Mouse (Mus musculus) urinary bladder, adult 18-20 months (tissue): ENCODE measurements at regions not wholly inside any gene's neighbourhood (a gene's known extent, or its start where the extent isn't known, plus 50 kb on each side); places are given as distances from the start of the nearest gene placed in this dataset.
"Not testable (repeated sequence)": the region's sequence is repeated elsewhere in the genome, so short reads cannot be mapped to it uniquely, and the experiment has no call there.

Source experiments
- DNase-seq, 2 experiments: peaks; one replicate each; pipeline ENCODE4 v3.0.0; 2022; ENCODE audit warnings: low spot score in 2 of 2, mixed read lengths in 2 of 2

- DNase-seq = no peak
Observed at GRCm38 (mm10) chr3:58224696-58225095, 189.8 kb upstream of the Tsc22d2 start.

DNA sequence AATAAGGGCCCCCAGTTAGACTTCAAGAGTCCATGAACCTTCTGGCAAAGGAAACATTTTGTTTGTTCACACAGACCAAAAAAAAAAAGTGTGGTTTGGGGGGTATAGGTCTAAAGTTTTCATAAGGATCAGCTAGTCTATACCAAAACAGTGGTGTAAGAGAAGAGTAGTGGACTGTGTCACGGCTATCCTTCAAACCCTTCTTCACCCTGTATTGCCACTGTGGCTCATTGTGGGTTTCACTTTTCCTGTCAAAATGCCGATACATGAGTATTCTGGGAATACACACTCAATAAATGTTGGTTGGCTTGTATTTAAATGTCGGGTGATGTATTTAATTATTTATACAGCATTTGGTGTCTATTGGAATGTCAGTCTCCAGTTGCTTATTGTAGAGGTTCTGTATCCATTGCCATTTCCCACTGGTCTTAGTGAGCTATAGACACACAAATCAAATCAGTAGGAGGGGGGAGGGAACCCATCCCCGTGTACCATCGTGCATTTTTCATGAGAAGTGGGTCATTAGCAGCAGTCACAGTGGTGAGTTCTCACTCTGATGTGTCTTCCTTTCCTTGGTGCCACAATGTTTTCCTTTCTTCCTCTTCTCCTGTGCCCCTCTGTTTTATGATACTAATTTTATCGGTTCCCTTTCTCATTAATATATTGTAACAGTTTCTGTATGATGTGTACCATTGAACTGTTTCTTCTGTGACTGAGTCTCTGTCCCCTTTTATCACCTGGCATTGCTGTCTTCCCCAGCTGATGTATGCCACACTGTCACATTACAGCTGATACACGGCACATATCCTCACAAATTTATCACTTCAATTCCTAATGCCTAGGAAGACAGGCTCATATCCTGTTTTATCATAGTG, 187.8 kb upstream of the Tsc22d2 start:
- no peak for DNase-seq

- DNase-seq = no peak
Observed at GRCm38 (mm10) chr3:58227322-58227627, 187.2 kb upstream of the Tsc22d2 start.

DNA sequence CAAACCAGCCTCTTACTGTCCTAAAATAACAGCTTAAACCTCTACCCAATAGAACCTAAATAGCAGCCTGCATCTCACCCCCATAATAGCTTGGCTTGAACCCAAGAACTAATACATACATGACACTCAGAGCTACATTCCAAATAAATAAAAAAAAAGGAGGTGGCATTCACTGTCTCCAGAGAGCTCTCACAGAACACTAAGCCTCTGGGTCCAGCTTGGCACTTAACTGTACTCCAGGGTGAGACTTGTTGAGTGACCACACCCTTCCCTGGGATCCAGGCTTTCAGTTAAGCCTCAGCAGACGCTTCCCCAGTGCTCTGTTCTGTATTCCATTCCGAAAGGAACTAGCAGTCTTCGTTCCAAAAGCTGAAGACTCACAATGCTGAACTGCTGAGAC, 186.3 kb upstream of the Tsc22d2 start:
- DNase-seq = no peak

- DNase-seq = no peak
Observed at GRCm38 (mm10) chr3:58231746-58232145, 182.8 kb upstream of the Tsc22d2 start.

DNA sequence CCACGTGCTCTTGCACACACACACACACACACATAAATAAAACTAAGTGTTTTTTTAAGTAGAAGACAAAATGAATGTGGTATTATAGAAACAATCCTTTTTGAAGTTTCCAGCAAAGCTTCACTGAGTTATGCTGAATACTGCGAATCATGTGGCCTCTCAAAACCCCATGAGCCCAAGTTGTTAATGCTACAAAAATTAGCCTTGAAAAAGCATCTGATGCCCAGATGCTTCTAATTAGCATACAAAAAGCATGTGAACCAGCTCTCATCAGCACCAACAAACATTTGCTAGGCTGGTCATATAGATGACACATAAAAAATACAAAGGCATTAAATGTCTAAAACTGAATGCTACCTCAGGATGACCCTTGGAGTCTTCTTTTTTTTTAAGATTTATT, 181.2 kb upstream of the Tsc22d2 start:
- DNase-seq = no peak

GRCm38 (mm10) chr3:58234846-58235630, 179.5 kb upstream of the Tsc22d2 start:
- no peak for DNase-seq

GRCm38 (mm10) chr3:58238111-58238510, 176.4 kb upstream of the Tsc22d2 start:
- no peak for DNase-seq

GRCm38 (mm10) chr3:58240775-58241174, 173.7 kb upstream of the Tsc22d2 start:
- DNase-seq = no peak

DNA sequence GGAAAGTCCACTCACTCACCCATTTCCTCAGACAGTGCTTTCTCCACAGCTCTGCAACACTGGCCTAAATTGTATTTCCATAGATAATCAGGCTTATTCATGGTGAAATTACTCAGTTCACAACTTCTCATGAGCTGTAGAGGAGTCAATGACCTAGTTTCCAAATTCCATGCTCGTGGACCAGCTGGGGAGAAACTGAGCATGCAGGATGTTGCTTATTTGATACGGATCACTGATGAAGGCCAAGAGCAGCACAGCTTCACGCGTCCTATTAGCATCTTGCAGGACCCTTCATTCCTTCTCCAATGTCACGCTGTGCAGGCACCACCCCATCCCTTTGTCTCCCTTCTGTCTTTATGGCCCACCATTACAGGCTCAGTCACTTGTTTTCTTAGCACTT, 169.2 kb upstream of the Tsc22d2 start:
- no peak for DNase-seq

DNA sequence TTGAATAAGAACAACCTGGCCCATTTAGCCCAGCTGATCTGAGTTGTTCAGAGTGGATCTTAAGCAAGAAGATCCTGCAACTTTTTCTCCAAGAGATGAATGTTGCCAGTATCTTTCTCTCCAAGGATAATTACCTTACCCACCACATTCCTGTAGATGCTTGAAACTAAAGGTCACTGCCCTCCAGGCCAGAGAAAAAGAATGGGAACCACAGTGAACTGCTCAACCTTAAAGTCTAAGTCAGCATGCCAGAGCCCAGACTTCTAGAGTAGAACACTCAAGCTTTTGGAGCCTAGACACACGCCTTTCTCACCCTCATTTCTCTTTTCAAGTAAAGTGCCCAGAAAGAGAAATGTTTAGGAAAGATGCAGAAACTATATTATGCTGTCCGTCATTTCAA, 166.5 kb upstream of the Tsc22d2 start:
- DNase-seq = no peak

- DNase-seq = no peak
Observed at GRCm38 (mm10) chr3:58253942-58254341, 160.6 kb upstream of the Tsc22d2 start.

- no peak for DNase-seq
Observed at GRCm38 (mm10) chr3:58267606-58268325, 146.7 kb upstream of the Tsc22d2 start.

GRCm38 (mm10) chr3:58271441-58271840, 143.1 kb upstream of the Tsc22d2 start:
- DNase-seq = not testable (repeated sequence)

DNA sequence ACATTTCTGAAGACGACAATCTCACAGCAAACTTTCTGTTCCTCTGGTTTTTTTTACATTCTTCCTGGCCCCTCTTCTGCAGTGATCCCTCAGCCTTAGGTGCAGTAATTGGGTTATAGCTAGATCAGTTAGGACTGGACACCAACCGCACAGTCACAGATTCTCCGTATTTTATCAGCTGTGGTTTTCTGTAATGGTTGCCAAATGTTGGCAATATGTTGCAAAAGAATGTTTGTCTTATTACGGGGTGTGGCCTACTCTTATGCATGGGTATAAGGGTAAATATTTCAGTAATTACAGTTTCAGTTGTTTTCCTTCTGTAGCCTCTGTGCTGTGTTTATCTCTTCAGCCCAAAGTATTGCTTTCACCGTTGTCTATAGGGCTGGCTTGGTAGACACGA, 133.2 kb upstream of the Tsc22d2 start:
- no peak for DNase-seq

DNA sequence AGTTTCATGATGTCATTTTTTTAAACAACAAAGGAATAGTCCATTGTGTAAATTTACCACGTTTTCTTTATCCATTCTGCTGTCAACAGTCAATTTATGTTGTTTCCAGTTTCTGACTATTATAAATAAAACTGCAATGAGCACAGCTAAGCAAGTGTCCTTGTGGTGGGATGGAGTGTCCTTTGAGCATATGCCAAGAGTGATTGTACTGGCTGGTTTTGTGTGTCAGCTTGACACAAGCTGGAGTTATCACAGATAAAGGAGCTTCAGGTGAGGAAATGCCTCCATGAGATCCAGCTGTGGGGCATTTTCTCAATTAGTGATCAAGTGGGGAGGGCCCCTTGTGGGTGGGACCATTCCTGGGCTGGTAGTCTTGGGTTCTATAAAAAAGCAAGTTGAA, 130.1 kb upstream of the Tsc22d2 start:
- DNase-seq = not testable (repeated sequence)

DNA sequence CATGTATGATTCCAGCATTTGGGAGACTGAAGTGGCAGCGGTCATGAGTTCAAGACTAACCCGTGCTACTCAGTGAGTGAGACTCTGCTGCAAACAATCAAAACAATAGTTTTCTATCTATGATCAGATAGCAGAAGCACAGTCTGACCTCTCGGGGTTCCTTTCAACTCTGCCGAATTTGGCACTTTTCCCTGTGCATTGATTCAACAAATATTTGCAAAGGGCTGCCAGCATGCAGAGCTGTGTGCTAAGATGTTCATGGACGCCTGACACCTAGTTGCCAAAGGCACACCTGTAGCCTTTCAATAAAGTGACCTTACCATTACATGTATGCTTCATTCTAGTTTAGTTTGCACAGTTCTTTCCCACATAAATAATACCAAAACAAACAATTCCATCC, 118.7 kb upstream of the Tsc22d2 start:
- DNase-seq = peak in 1 of 2 experiments; percentile 4

- no peak for DNase-seq
Observed at GRCm38 (mm10) chr3:58300213-58300612, 114.3 kb upstream of the Tsc22d2 start.

DNA sequence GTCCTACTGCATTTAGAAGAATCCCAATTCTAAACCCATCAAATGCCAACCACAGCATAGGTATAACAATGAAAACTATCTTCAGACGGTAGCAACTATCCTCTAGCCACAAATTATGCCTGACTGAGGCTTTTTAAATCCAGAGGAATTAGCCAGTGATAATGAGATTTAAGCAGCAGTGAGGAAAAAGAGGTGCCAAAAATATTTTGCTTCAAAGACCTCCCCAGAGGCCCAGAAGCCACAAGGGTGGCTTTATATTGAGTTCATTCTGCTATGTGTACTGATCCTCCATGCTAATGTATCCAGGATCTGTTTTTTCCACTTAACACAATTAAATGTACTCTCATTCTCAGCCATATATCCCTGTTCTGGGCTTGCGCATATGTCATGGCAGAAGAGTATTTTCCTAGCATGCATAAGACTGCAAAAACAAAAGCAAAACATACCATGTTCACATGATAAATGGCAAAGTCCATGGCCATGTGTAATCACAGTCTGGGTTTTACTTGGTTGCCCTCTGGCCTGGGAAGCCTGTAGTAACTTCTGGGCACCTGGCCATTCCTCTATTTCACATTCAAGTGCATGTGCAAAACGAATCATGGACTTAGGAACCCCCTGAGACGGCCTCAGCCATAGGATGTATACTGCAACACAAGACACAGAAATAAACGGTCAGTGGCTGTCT, 113.6 kb upstream of the Tsc22d2 start:
- DNase-seq = no peak

GRCm38 (mm10) chr3:58302322-58302721, 112.2 kb upstream of the Tsc22d2 start:
- DNase-seq = peak in 1 of 2 experiments; percentile 23

DNA sequence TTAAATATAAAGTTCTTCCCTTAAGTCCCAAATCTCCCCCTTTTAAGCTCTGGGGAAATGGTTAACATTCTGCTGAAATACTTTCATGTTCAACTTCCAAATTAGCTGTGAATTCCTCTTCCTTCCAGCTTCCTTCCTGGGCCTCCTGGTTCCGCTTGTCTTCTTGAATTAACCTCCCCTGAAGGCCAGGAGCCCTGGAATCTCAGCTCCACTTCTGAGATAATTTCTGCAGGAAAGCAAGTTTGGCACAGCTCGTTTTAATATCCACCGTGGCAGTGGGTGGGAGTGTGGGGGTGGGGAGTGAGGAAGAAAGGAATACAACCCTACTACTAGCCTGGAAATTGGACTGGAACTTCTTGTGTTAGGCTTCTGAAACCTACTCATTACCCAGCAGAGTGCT, 110.8 kb upstream of the Tsc22d2 start:
- DNase-seq = no peak

- no peak for DNase-seq
Observed at GRCm38 (mm10) chr3:58309601-58310000, 104.9 kb upstream of the Tsc22d2 start.
